Mouse (Mus musculus) thymus, postnatal 10 days (tissue): ENCODE results near the gene Cep44.

ENCODE experiments used
- DNase-seq, 2 experiments: peaks; one replicate each; pipeline ENCODE4 v3.0.0; 2021; ENCODE audit warnings: low spot score in 2 of 2

The Cep44 gene

DNA sequence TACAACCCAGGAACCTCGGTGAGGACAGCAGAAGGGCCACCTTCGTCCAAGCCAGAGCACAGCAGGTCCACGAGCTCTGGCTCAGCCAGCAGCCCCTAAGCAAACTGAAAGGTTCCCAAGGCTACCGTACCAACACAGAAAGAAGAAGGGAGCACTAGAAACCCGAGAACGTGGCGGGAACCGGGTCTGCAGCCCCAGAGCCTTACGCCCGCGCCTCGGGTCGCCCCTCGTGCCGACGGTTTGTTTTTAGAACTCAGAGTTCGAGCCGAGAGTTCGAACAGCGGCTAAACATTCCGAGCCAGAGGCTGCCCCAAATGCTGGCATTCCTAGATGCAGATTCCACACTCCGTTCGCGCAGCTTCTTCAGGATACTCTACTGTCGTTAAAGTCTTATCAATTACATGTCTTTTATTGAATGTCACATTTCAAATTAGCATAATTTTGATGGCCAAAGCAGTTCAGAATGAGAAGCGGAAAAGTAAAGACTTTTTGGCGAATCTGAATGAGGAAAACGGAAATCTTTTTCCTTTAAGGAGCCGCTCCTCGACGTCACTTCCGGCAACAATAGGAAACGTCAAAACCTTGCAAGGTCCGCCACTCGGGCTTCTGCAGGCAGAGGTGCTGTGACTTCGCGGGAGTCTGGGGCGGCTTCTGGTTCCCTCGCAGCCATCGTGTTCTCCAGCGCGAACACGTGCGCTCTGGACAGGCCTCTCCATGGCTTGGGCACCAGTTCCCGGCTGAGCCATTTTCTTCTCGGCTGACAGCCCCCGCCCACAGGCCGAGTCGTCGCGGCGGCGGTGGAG is at the start of gene Cep44, which contains the start of gene Fbxo8:
Gene Cep44 (minus strand): TSS at position 490 of the 803 bp plus-strand sequence.
Gene Fbxo8 (plus strand): TSS at position 533 of the 803 bp plus-strand sequence.
- DNase-seq: peak; percentile 72 to 79

- no peak for DNase-seq
These were observed 40.7 kb upstream of the Cep44 start for GRCm38 (mm10) chr8:56591502-56591901.

- DNase-seq: no peak
These were observed 40.2 kb upstream of the Cep44 start for GRCm38 (mm10) chr8:56591084-56591483.

- DNase-seq: no peak
These were observed 38.2 kb upstream of the Cep44 start for GRCm38 (mm10) chr8:56589004-56589403.

DNA sequence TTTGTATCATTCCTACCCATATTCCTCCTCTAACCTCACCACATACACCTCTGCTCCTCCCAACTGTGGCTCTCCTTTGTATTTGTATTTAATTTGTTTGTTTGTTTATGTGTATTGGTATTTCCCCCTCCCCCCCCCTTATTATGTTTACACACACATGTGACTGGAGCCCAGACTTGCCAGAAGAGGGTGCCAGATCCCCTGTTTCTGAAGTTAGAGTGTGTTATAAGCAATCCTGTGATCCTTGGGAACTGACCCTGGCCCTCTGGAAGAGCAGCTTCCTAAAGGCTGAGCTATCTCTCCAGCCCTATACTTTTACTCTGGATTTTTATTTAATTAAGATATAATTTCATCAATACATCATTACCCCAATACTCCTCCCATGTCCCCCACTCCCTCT is 32.0 kb upstream of the Cep44 start:
- peak in 1 of 2 experiments; percentile 22 for DNase-seq

GRCm38 (mm10) chr8:56580918-56581317 is 30.1 kb upstream of the Cep44 start:
- DNase-seq: peak in 1 of 2 experiments; percentile 38

GRCm38 (mm10) chr8:56566856-56567255 is 16.0 kb upstream of the Cep44 start:
- no peak for DNase-seq

GRCm38 (mm10) chr8:56564399-56565047 is 13.7 kb upstream of the Cep44 start:
- DNase-seq: no peak

DNA sequence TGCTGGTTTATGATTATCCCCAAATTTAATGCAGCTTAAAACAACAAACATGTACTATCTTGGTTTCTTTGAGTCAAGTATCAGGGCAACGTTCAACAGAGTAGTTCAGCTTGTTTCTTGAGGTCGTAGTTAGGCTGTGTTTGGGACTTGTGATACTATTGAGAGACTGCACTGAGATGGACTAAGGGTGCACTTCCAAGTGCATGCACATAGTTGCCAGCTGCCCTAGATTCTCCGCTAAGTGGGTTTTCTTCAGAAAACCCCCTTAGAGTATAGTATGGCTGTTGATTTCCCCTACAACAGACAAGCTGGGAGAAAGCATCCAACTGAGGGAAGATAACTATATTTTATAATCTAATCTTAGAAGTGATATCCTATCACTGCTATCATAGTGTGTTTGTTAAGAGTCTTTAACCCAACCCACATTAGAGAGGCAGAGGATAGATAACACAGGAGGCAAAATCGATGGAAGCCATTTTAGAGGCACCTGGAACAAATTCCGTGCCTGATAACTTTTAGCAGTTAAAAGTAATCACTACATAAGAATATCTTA is 1.8 kb upstream of the Cep44 start:
- no peak for DNase-seq

DNA sequence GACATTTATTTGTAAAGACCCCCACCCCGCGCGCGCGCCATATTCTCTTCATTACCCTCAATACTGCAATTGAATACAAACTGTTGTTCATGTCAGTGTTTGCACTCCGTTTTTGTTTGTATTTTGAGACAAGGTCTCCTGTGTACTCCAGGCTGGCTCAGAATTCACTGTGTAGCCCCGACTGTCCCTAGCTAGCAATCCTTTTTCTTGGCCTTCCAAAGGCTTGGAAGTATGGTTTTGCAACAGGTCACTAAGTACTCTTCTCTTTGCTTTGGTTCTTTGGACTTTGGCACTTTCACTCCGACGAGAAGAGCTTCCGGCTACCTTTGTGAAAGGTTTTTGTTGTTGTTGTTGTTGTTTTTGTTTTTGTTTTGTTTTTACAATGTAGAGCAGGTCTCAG is 1.2 kb upstream of the Cep44 start:
- peak in 1 of 2 experiments; percentile 14 for DNase-seq

GRCm38 (mm10) chr8:56551361-56551852 is 560 bp upstream of the Cep44 start:
- DNase-seq: peak; percentile 77 to 83

DNA sequence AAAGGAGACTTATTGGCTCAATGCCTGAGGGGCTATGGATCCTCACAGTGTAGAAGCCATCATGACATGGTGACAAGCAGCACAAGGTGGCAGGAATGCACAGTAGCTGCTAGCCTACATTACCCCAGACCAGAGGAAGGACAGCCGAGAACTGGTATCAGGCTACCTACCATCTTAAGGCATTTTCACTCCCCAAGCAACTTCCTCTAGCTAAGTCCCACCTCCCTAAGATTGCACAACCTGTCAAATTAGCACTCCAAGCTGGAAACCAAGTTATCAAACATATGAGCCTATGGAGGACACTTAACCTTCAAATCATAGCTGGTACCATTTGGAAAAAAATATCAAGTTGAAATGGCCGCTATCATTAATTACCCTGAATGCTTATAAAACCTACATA is 3.0 kb downstream of the Cep44 start:
- DNase-seq: no peak

DNA sequence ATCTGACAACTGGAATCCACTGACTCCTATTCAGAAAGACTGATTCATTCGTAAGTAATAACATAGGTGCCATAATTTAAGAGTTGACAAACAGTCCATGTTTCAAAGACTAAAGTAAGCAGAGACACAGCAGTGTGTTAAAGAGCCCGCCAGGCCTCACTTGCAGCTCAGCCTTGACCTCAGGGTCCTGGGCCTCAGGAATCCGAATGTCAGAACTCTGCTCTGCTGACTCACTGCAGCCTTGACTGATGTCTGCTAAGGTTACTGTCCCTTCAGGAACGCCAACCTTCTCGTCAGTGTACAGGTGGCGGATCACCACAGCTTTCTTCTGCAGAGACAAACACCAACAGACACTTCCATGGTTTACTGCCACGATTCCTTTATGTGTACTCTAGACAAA is 10.1 kb downstream of the Cep44 start:
- no peak for DNase-seq

GRCm38 (mm10) chr8:56530359-56530758 is 20.5 kb downstream of the Cep44 start:
- peak in 1 of 2 experiments; percentile 63 for DNase-seq

- no peak for DNase-seq
These were observed 22.0 kb downstream of the Cep44 start for GRCm38 (mm10) chr8:56528869-56529268.

- DNase-seq: no peak
These were observed 29.8 kb downstream of the Cep44 start for GRCm38 (mm10) chr8:56521051-56521450.

DNA sequence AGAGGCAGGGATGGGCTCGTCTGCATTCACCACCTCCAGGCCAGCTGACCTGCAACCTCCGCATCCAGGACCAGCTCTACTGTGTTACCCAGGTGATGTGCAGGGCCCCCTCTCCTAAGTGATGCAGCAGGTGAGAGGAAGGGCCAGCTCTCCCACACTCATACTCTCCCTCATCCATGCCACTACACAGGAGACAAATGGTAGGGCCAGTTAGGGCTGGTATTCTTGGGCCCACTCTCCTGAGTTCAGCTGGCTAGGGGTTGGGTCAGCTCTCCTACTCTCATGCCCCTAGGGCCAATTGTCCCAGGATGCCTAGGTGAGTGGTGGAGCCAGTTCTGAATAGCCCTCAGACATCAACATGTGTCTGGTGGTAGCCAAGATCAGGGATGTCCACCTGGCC is 30.6 kb downstream of the Cep44 start:
- no peak for DNase-seq

DNA sequence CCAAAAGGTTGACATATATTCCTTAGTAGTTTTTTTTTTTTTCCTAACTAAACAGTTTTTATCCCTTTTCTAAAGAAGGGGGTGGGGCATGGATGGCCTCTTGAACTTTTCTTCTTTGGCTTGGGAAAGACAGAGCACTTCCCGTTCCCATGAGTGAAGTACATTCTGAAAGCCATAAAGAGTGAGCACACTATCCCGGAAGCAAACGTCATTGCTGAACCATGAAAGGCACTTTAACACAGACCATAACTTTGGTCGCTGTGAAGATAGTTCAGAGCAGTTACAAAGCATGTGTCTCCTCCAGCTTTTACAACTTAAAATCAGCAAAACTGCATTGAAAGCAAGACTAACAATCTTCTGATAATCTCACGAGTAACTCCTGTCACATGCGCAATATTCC is 32.0 kb downstream of the Cep44 start:
- no peak for DNase-seq

DNA sequence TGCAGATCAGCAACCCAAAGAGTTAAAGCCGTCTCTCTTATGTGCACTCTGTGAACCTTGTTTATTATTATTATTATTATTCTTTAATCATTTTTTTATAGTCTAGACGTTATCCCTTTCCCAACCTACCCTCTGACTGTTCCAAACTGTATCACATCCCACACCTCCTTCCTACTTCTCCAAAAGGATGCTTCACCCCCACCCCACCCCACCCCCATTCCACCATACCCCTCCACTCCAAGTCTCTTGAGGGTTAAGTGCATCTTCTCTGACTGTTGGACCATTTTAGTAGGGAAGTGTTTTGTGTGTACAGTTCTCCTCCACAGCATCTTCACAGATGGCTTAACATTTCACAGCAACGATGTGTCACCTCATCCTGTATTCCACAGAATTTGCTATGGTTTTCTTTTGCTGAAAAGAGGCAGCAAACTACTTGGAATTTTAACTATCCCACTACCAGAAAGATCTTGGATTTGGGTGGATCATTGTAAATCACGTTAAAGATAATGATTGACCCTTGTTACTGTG is 41.8 kb downstream of the Cep44 start:
- no peak for DNase-seq

- DNase-seq: no peak
These were observed 42.4 kb downstream of the Cep44 start for GRCm38 (mm10) chr8:56508318-56508951.

GRCm38 (mm10) chr8:56501911-56502310 is 48.9 kb downstream of the Cep44 start:
- no peak for DNase-seq

DNA sequence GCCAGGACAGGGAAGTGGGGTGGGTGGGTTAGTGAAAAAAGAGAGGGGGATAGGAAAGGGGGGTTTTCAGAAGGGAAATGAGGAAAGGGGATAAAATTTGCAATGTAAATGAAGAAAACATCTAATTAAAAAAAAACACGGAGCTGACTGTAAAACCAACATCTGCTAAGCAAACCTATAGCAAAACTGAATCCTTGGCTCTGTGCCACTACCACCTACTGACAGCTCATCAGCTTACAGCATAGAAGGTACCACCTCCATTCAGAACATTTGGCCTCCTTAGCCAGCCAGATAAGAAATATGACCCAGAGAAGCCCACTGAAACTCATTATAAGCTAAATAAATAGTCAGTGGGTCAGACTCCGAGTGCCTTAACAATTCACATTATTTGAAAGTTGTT is 61.4 kb downstream of the Cep44 start:
- DNase-seq: no peak
